Mouse (Mus musculus) cerebellum, adult 18-20 months (tissue): ENCODE data around the gene Ctf1.

Experiments
- DNase-seq, 2 experiments: peaks; one replicate each; pipeline ENCODE4 v3.0.0; 2021

Gene Ctf1

GRCm38 (mm10) chr7:127712461-127713385 lies at the start of gene Ctf1:
TSS of gene Ctf1 (plus strand) at chr7:127712736.
- peak; percentile 78 to 90 for DNase-seq

DNA sequence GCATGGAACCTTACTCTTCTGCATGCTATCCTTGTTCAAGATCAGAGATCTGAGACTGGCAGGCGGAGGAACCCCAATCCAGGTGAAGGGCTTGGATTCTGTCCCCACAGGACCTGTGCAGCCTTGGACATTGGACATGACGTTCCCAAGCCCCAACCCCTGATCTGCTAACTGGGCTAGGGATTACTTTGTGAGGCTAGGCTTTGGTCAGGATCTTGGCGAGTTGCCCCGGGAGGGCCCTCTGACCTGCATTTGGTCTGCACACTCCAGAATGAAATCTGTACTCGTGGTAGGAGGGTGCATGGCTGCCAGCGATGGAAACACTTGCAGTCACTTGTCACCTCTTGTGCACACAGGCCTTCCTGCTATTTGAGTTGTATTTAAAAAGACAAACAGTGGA lies 49.6 kb upstream of the Ctf1 start:
- DNase-seq, result no peak

GRCm38 (mm10) chr7:127666066-127666654 lies 46.4 kb upstream of the Ctf1 start:
- DNase-seq, result no peak

DNA sequence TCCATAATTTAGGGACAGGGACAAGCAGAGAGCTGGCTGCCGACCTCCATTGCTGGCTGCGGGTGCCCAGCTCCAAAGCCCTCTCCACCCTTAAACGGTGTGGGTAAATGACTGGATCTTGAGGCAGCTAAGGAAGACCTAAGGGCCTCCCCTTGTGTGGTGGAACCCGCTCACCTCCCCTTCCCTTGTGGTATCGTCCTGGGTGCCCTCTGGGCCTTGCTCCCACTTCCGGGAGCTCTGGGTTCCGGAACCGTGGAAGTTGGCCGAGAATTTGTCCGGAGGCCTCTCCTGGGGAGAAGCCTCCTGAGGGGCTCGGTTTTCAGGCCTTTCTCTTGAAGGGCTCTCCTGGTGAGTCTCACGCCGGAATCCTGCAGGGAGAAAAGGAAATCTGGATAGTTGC lies 45.9 kb upstream of the Ctf1 start:
- DNase-seq, result no peak

DNA sequence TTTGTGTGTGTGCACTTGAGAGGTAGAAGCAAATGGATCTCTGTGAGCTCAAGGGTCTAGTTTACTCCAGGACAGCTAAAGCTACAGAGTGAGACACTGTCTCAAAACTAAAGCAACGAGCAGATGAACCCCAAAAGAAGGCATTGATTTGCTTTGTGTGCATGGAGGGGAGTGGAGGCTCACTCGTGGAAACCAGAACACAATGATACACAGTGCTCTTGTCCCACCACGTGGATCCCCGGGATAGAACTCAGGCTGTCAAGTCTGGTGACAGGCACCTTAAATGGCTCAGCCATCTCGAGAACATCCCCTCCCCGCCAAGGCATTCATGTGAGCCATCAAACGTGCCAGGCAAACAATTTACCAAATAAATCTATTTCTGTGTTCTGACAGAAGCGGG lies 45.4 kb upstream of the Ctf1 start:
- DNase-seq, result no peak

GRCm38 (mm10) chr7:127671880-127672774 lies 40.4 kb upstream of the Ctf1 start:
- no peak for DNase-seq

GRCm38 (mm10) chr7:127672776-127673175 lies 39.8 kb upstream of the Ctf1 start:
- DNase-seq, result no peak

- DNase-seq, result peak; percentile 89 to 90
These were observed 37.6 kb upstream of the Ctf1 start for GRCm38 (mm10) chr7:127674977-127675376.

DNA sequence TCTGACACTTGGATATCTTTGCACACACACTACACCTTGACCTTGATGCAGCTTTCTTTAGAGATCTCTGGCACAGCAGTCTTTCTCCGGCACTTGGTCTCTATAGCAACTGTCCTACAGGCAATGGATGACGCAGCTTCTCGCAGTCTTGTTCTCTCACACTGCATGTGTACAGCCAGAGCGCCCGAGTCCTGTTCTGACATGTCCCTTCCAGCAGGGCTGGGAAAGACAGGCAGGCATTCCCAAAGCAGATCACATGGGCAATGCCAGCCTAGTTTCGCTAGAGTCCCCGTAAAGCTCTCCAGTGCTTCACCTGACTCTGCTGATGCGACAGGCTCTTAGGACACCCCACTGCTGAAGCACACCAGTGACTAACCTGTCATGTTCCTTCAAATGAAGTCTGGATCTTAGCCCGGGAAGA lies 37.1 kb upstream of the Ctf1 start:
- DNase-seq, result no peak

- DNase-seq, result peak; percentile 57 to 60
These were observed 35.5 kb upstream of the Ctf1 start for GRCm38 (mm10) chr7:127677077-127677476.

DNA sequence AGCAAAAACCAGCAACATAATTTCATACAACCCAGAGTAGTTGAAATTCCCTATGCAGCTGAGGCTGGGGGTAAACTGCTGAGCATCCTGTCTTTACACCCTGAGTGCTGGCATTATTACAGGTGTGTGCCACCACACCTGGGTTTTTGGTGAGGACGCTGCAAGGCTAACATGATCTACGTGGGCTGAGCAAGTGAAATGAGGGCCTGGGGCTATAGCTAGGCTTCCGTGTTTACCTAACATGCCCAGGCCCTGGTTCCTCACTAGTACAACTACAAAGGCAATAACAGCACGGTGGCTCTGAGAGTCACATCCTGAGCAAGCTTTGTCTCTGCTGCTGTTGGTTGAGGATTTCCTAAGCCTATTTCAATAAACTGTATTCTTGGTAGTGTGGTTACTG lies 34.9 kb upstream of the Ctf1 start:
- no peak for DNase-seq

- DNase-seq, result no peak
These were observed 33.7 kb upstream of the Ctf1 start for GRCm38 (mm10) chr7:127678811-127679210.

DNA sequence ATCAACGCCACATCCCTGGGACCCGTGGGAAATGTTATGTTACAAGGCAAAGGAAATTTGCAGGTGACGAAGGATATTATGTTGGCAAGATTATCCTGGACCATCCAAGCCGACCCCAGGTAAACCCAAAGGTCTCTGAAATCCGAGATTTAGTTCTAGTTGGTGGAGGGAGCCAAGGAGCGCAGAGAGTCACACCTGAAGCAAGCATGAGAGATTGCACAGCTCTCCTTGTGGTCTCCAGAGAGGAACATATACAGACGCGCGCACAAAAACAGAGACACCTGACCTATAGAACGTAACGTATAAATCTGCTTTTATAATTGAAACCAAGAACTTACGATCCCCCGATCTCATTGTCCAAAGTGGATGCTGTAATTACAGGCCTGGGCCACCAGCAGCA lies 32.0 kb upstream of the Ctf1 start:
- DNase-seq, result no peak

DNA sequence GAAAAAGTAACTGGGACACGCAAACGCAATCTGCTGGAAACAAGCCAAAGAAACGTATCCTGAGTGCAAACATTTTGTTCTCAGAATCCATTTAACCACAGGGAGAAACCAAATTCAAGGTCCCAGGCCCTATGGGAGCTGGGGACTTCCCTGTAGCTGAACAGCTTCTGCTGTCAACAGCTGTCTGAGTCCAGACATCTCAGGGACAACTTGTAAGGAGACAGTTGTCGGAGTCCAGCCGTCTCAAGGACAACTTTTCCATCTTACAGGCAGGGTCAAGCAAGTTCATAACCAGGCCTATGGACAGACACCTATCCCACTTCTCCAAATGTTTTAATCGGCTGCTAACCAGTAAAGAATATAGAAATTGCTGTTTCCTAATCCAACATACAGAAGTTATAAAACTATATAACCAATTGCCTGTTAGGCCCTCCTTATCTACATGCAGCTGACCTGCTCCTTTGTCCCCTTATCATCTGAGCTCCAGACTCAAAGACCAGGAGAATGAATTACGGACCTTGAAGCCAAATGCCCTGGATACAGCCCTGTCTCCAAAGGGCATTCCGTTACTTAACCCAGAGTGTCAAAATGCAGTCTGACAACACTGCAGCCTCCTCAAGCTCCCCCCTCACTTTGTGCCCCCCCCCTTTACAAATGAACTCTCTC lies 30.5 kb upstream of the Ctf1 start:
- DNase-seq, result no peak

- DNase-seq, result no peak
These were observed 27.1 kb upstream of the Ctf1 start for GRCm38 (mm10) chr7:127685304-127686018.

GRCm38 (mm10) chr7:127686740-127687449 lies 25.6 kb upstream of the Ctf1 start:
- DNase-seq, result no peak

DNA sequence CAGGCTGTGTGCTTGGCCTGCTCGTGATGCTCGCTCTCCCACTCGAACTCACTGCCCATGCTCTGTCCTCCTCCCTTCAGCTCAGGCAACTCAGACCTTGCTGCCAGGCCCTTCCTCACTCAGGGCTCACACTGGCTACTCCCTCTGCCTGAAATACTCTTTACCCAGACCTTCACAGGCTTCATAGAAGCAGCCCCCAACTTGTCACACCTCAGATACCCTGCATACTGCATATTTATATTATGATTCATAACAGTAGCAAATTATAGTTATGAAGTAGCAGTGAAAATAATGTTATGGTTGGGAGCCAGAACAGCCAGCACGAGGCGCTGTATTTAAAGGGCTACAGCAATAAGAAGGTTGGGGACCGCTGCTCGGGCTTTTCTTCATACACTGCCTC lies 23.6 kb upstream of the Ctf1 start:
- no peak for DNase-seq

DNA sequence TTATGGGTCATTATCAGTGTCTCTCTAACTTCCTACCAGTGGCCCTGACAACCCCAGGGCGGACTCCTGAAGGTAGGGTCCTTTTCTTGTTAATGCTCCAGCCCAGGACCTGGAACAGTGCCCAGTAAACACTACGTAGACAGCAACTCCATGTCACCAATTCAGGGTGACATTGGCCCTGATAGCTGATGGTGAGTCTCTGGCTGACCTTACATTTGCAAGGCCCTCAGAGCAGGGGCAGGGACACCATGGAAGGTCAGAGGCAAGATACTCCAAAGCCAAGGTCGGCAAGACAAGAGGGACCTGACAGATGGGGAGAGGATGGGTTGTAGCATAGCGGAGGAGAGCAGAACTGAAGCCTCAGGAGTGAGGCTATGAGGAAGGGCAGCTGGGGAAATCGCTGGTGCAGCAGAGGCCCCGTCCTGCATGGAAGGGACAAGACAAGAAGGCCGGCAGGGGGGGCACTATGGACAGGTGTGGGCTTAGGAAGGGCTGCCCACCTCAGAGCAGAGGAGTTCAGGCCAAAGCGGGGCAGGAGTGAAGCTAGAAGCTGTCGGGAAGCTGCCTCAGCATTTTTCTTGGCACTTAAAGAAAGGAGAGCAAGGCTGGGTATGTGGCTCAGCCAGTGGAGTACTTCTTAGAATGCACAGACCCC lies 22.8 kb upstream of the Ctf1 start:
- no peak for DNase-seq

DNA sequence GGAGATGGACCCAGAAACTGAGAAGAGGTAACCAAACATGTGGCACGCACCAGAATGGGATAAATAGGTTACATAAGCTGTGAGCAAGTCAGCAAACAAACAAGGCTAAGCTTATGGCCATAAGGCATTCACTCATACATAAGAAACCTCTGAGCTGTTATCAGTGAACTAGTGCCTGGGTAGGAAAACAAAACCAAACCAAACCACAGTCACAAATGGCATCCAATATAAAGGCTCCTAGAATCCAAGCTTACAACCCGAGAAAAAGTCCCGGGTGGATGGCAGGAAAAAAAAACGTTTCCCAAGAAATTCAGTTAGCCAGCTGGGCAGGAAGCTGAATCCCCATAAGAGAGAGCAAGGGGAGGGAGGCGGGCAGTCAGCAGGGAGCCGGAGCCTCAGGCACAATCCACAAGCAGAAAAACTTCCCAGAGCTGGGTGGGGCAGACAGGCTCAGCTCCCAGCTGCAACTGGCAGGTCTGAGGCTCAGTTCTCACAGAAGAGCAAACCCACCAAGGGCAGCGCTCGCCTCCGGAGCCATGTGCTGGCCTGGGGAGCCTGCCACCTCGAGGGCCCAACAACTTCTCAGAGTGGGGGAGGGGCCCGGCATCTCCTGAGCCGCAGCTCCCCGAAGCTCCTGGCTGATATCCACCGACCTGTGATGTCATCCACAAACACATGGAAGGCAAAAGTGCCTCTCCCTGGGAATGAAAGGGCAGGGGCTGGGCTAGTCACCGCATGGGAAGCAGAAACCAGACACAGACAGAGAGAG lies 21.1 kb upstream of the Ctf1 start:
- peak; percentile 77 to 78 for DNase-seq

DNA sequence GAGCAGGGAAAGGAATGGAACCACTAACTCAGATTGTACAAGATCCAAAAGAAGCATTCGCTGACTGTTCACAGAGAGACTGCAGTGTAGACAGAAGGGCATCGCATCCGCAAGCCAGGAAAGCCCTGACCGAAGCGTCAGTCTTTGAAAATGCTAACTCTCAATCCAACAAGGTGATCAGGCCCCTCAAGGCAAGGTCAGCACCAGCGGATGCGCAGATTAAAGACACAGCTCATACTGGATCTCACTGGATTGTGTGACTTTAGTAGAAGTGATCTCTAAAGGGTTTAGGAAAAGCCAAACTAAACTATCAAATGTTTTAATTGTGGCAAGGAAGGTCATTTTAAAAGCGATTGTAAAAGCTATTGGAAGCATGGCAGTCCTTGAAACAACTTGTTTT lies 19.2 kb upstream of the Ctf1 start:
- no peak for DNase-seq
